Mouse (Mus musculus) retina, postnatal 1 day (tissue): ENCODE measurements around the gene Chrnb1.

Experiments
- DNase-seq: peaks from one replicate; pipeline ENCODE4 v3.0.0-alpha.2; 2012

Chrnb1 gene

GRCm38 (mm10) chr11:69795168-69795982 lies at the start of gene Chrnb1:
Gene Chrnb1, minus strand, starts transcription at chr11:69795943.
- DNase-seq, result peak; percentile 98

- DNase-seq, result no peak
These were observed 43.0 kb upstream of the Chrnb1 start for GRCm38 (mm10) chr11:69838714-69839104.

GRCm38 (mm10) chr11:69837952-69838713 lies 42.4 kb upstream of the Chrnb1 start, which contains the start of gene Tmem256:
Gene Tmem256, plus strand, starts transcription at chr11:69838514.
- DNase-seq, result peak; percentile 99

DNA sequence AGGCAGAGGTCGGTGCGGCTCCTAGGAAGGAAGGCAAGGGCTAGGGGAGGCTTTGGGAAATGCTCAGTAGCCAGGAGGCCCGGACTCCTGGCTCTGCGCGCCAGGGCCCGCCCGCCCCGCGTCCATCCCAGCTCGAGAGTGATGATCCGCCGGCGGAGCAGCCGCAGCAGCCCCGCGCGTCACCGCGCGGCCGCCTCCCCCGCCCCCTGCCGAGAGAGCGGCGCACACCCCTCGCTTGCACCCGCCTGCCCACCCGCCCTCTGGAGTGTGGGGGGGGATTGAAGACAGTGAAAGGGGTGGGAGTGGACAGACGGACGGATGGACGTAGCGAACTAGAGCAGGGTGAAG lies 41.8 kb upstream of the Chrnb1 start, which contains the start of gene Nlgn2:
TSS of gene Nlgn2 (minus strand) at position 181 of the 348 bp plus-strand sequence.
- DNase-seq, result no peak

DNA sequence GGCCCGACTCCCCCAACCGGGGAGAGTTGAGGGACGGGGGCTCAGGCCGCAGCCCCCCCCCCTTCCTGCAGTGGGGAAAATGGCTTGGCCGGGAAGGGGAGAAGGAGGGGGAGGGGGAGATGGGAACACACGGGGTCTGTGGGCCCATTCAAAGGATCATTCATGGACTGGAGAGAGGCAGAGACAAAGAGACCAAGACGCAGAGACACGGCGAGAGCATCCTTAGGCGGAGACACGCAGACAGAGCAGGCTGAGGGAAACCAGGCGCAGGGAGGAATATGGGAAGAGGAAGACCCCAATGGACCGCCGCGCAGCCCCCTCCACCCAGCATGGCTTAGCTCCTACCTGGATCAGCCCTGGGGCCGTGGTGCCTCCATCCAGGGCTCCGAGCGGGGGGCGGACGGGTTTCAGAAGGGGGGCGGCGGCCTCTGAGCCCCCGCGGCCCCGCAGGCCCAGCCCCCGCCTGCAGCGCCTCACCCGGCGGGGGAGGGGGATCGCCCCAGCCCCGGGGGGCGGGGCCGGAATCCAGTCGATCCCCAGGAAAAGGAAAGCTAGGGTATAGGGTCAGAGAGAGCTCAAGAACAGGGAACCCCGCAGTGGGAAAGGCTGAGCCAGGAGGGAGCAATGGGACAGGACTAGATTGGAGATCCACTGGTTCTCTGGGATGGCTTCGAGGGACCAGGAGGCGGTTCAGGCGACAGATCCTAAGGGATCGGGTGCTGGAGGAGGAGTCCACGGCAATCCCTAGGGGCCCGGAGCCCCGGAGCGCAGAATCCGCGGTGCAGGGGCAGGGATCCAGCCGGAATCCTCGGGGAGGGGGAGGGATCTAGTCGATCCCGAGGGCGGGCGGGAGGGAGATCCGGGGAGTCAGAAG lies 41.2 kb upstream of the Chrnb1 start:
- DNase-seq, result peak; percentile 50

- DNase-seq, result no peak
These were observed 40.2 kb upstream of the Chrnb1 start for GRCm38 (mm10) chr11:69835966-69836335.

GRCm38 (mm10) chr11:69835326-69835965 lies 39.7 kb upstream of the Chrnb1 start:
- peak; percentile 64 for DNase-seq

DNA sequence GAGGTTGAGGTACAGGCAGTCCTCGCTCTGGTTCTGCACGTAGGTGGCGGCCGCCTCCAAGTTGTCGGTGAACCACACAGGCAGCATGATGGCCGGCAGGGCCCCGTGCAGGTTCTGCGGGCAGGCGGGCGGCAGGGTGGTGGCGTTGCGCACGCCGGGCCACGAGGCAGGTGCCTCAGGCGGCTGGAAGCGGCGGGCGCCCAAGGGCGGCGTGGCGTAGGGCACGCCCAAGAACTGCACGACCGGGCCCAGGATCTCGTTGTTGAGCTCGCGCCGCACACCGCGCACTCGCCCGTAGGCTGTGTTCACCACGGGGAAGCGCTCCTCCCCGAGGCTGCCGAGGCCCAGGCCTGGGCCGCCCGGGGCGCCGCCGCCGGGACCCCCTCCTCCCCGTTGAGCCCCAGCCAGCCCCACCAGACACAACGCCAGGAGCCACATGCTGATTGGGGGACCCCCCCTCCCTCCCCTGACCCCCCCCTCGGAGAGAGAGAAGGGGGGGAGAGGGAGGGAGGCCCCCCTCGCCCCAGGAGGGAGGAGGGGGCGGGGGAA lies 38.3 kb upstream of the Chrnb1 start:
- peak; percentile 60 for DNase-seq

- DNase-seq, result no peak
These were observed 37.8 kb upstream of the Chrnb1 start for GRCm38 (mm10) chr11:69833554-69833953.

GRCm38 (mm10) chr11:69828832-69829231 lies 33.1 kb upstream of the Chrnb1 start:
- peak; percentile 85 for DNase-seq

GRCm38 (mm10) chr11:69823456-69823855 lies 27.7 kb upstream of the Chrnb1 start:
- no peak for DNase-seq

DNA sequence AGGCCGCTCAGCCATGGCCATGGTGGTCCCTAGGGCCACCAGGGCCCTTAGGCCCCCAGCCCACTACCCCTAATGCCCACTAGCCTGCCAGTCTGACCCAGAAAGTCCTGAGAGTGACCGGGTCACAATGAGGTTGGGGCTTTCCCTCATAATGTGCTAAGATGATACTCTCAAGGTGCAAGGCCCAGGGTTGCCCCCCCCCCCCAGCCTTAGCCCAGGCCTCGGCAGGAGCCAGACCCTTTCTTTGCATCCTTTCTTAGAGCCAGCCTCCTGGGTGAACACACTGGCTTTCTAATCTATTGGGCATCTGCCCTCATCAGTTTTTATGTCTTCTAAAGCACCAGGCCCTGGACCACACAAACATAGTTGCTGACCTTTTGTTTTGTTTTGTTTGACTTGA lies 26.3 kb upstream of the Chrnb1 start, which contains the start of gene Spem1:
TSS of gene Spem1 (minus strand) at position 101 of the 400 bp plus-strand sequence.
- no peak for DNase-seq

DNA sequence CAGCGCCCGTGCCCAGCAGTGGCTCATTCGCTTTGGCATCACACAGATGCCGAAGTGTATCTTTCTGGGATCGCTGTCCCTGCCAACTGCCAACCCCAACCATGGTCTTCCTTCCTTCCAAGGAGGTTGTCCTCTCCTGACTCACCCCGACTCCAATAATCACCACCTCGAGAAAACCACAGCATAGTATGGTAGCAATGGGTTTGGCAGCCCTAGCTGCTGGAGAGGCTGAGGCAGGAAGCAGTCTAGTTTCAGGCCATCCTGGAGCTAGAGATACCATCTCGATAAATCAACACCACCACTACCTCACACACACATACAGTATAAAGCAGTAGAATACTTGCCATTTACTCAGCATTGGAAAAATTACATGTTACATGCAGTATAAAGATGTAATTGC lies 23.1 kb upstream of the Chrnb1 start:
- no peak for DNase-seq

DNA sequence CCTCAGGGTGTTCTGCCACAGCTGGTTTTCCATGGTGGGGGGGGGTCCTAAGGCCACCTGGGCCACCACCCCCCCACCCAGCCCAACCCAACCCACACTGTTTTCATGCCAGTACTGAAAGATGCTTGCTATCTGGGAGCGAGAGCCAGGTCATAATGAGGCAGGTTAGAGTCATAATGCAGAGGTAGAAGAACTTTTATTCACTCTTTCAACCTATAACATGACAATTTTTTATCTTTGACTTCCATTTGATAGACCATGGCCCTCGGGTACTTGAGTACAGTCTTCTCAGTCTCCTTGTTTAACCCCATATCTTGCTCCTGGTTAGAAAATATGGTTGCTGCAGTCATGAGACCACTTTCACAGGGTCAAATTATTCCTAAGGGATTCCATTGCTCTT lies 22.6 kb upstream of the Chrnb1 start, which contains the start of gene Spem2:
TSS of gene Spem2 (minus strand) at position 101 of the 400 bp plus-strand sequence.
- no peak for DNase-seq

- no peak for DNase-seq
These were observed 20.8 kb upstream of the Chrnb1 start for GRCm38 (mm10) chr11:69816520-69816919.

DNA sequence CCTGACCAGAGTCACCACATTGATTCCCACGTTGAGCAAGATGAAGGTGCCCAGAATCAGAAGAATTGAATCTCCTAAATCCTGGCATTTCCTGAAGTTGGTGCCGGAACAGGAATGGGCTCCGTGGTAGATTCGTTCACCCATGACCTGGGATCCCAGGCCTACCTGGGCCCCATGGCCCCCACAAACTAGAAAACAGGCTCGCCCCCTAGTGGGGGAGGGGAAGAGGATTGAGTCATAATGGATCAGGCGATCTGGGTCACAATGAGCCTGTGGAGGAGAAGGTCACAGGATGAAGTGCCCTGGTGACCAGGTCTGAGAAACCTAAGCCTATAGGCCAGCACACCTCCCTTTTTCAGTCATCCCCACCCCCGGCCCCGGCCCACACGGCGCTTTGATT lies 19.4 kb upstream of the Chrnb1 start, which contains the start of gene Gm39566:
TSS of gene Gm39566 (minus strand) at position 144 of the 400 bp plus-strand sequence.
- DNase-seq, result peak; percentile 29

DNA sequence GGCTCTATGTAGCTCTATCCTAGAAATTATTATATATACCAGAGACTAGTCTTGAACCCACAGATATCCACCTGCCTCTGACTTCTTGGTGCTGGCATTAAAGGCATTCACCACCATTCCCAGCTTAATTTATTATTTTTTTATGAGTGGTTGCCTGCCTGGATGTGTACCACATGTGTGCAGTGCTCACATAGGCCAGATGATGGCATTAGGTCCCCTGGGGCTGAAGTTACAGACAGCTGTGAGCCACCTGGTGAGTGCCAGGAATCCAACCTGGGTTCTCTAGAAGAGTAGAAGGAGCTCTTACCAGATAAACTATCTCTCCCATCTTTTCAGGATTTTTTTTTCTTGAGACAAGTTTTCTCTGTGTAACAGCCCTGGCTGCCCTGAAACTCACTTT lies 14.5 kb upstream of the Chrnb1 start:
- no peak for DNase-seq

DNA sequence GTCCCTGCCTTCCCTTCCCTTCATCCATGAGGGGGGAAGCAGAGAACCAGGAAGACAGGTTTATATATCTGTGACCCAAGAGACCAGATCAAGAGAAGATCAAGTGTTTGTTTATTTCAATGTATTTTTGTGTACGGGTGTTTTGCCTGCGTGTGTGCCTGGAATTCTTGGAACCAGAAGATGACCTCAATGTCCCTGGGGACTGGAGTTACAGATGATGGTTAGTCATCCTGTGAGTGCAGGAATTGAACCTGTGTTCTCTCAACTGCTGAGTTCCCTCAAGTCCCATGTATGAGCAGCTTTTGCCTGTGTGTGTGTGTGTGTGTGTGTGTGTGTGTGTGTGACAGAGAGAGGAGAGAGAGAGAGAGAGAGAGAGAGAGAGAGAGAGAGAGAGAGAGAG lies 11.9 kb upstream of the Chrnb1 start:
- DNase-seq, result no peak

DNA sequence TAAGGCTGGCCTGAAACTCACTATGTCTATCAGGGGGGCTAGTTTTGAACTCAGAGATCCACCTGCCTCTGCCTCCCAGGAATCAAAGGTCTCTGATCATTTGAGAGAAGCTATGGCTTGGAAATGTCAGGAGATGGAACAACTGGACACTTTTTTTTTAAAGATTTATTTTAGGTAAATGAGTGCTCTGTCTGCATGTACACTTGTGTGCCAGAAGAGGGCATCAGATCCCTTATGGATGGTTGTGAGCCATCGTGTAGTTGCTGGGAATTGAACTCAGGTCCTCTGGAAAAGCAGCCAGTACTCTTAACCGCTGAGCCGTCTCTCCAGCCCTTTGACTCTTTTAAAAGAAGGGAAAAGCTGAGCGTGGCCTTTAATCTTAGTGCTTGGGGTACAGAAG lies 10.6 kb upstream of the Chrnb1 start:
- no peak for DNase-seq

- DNase-seq, result no peak
These were observed 9.5 kb upstream of the Chrnb1 start, which contains the start of gene Tmem102 for GRCm38 (mm10) chr11:69804972-69805909. Gene Tmem102, minus strand, starts transcription at chr11:69805624.

GRCm38 (mm10) chr11:69804652-69804940 lies 8.9 kb upstream of the Chrnb1 start:
- DNase-seq, result peak; percentile 10
